Mouse (Mus musculus) kidney, adult 2 months (tissue): Measurements from ENCODE around the gene Rrp1. TPM values are rescaled to one million over a fixed set of nuclear protein-coding genes. Genes with fewer than 3 reads are reported as not detected.
"Not testable (repeated sequence)": the region's sequence is repeated elsewhere in the genome, so short reads cannot be mapped to it uniquely, and the experiment has no call there.

Experiments
- DNase-seq: peaks from one replicate; pipeline ENCODE4 v3.0.0; 2021
- H3K27ac ChIP-seq: fragments of 200-500 bp; 2 replicates; pipeline ENCODE4 v1.5.1; 2012; ENCODE audit warnings: low read depth, low read length, control low read depth, inconsistent platforms; ENCODE audit not compliant: insufficient read depth
- H3K27me3 ChIP-seq: fragments of 200-500 bp; replicated peaks from 2 replicates; pipeline ENCODE4 v1.6.1; 2012; ENCODE audit warnings: mild to moderate bottlenecking, moderate library complexity, low read length, inconsistent platforms; ENCODE audit not compliant: control insufficient read depth, insufficient read depth
- H3K36me3 ChIP-seq: fragments of 200-500 bp; 2 replicates; pipeline ENCODE4 v1.6.1; 2012; ENCODE audit warnings: mild to moderate bottlenecking, moderate library complexity, low read length, inconsistent platforms; ENCODE audit not compliant: control insufficient read depth, insufficient read depth
- H3K4me1 ChIP-seq: fragments of 200-500 bp; 2 replicates; pipeline ENCODE4 v1.6.1; 2011; ENCODE audit warnings: low read length; ENCODE audit not compliant: control insufficient read depth, insufficient read depth
- H3K4me3 ChIP-seq: fragments of 200-500 bp; 2 replicates; pipeline ENCODE4 v1.5.1; 2011; ENCODE audit warnings: mild to moderate bottlenecking, low read depth, low read length, control low read depth; ENCODE audit not compliant: insufficient read depth
- CTCF ChIP-seq: fragments of 200-500 bp; conservative IDR thresholded peaks from 2 replicates; pipeline ENCODE4 v1.5.1; 2011; ENCODE audit warnings: low read depth, mild to moderate bottlenecking, control low read depth, low read length, moderate library complexity, mixed read lengths; ENCODE audit not compliant: insufficient read depth, insufficient read length
- POLR2A ChIP-seq: fragments of 200-500 bp; IDR thresholded peaks from one replicate; pipeline ENCODE4 v1.6.1; 2011; ENCODE audit warnings: low read depth, low read length, control low read depth
- WGBS: fragments of 180-500 bp; shearing (Covaris S2); methylation state at CpG from one replicate; pipeline ENCODE4 v1.1.7; 2018; 5-methylcytosine and 5-hydroxymethylcytosine counted together
- polyA plus RNA-seq: library from polyadenylated mRNA; depleted of rRNA; stranded (reverse); fragments of >200 nt; gene quantifications from 2 replicates; pipeline ENCODE4 v1.2.3, GENCODE M21; 2012

Rrp1 gene
- polyA plus RNA-seq, 1 experiment, result 80.3 TPM

DNA sequence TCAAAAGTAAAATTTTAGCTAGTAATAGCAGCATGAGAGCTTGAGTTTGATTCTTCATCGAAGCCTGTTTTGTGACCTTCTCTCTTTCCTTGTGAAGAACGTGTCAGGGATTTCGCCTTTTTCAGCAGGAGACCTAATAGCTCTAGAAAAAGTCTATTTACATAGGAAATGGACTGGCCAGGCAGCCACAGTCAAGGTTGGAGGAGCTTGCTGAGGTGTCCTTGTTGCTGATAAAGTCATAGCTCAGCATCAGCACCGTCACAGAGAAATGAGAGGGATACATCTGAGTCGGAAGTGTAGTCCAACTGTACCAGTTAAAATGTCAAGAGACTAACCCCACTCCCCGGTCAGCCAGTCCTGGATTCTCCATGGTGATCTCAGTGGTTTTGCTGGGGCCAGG, 47.3 kb downstream of the Rrp1 start:
- Histone ChIP-seq H3K4me1 (peaks cover 4% of the 10 kb centered on the region; the same call in 1 of the 2 replicates), H3K4me3 (no peak overlapping the region), H3K36me3 (no peaks in the 10 kb centered on the region), H3K27ac (no peak overlapping the region), H3K27me3 (no peaks in the 10 kb centered on the region)
- TF ChIP-seq CTCF (no peak), POLR2A (no peak)
- no peak for DNase-seq
- WGBS, result 82% methylated on average over 6 of the region's 6 CpGs

DNA sequence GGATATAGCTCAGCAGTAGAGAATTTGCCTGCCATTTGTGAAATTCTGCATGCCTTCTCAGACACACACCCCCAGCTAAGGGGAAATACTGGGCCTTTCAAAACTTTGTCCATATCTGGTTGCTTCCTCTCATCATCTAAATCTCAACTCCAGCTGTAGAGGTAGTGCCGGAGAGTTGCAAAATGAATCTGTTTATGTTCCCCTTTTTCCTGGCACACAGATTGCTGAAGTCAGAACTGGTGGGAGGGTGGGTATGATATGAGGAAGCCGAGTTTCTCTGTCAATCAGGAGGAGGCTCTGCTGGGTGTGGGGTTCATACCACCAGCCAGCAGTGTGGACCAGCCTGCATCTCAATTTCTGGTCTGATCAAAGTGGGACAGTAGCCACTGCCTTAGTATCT, 48.7 kb downstream of the Rrp1 start:
- DNase-seq, result no peak
- no peaks in the 10 kb centered on the region for H3K36me3 ChIP-seq
- peaks cover 4% of the 10 kb centered on the region; the same call in 1 of the 2 replicates for H3K4me1 ChIP-seq
- no peaks in the 10 kb centered on the region for H3K27me3 ChIP-seq
- H3K4me3 ChIP-seq, result no peak overlapping the region
- H3K27ac ChIP-seq, result no peak overlapping the region
- no peak for TF ChIP-seq CTCF
- TF ChIP-seq POLR2A, result no peak
- WGBS, result 76% methylated on average over 2 of the region's 2 CpGs

DNA sequence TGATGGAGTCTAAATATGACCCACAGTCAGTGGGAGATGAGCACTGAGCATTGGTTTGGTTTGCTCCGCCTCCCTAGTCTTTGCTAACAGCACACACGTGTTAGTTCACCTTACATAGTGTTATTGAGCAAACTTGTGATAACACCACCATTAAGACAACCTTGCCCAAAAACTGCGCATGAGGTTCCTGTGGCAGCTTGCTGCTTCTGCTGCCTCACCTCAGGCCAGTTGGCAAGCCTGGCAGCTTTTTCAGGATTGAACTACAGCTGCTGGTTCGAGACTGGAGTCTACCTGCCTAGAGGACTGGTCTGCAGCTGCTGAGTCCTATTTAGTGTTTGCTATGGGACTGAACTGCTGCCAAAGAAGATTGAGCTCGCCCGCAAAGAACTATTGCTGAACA, 49.5 kb downstream of the Rrp1 start:
- H3K4me3 ChIP-seq, result no peak overlapping the region
- TF ChIP-seq POLR2A (no peak), CTCF (no peak)

DNA sequence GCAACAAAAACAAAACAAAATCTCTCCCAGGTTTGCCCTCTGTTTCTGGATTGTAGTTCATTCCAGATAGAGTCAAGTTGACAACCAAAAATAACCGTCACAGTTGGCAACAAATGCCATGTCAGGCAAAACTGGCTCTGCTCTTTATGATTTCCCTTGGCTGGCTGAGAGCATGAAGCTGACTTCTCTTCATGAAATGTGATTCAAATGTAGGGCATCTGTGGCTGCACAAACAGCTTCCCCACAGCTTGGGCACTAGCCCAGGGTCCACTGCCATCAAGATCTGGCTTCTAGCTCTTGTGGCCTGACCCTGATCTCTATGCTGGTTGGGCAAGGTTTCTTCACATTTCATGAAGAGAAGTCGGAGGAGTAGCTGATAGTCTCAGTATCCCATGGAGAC, 50.9 kb downstream of the Rrp1 start:
- 75% methylated on average over 2 of the region's 2 CpGs for WGBS
- Histone ChIP-seq H3K4me1 (peaks cover 4% of the 10 kb centered on the region; the same call in 1 of the 2 replicates), H3K4me3 (no peak overlapping the region), H3K36me3 (no peaks in the 10 kb centered on the region), H3K27me3 (no peaks in the 10 kb centered on the region), H3K27ac (no peak overlapping the region)
- TF ChIP-seq POLR2A, result no peak
- TF ChIP-seq CTCF, result no peak
- DNase-seq, result no peak

More for the DNA sequence above, 49.5 kb downstream of the Rrp1 start:
- H3K27ac ChIP-seq, result no peak overlapping the region
- no peaks in the 10 kb centered on the region for H3K27me3 ChIP-seq
- no peak for DNase-seq
- no peaks in the 10 kb centered on the region for H3K36me3 ChIP-seq
- 87% methylated on average over 6 of the region's 6 CpGs for WGBS
- H3K4me1 ChIP-seq, result peaks cover 4% of the 10 kb centered on the region; the same call in 1 of the 2 replicates

DNA sequence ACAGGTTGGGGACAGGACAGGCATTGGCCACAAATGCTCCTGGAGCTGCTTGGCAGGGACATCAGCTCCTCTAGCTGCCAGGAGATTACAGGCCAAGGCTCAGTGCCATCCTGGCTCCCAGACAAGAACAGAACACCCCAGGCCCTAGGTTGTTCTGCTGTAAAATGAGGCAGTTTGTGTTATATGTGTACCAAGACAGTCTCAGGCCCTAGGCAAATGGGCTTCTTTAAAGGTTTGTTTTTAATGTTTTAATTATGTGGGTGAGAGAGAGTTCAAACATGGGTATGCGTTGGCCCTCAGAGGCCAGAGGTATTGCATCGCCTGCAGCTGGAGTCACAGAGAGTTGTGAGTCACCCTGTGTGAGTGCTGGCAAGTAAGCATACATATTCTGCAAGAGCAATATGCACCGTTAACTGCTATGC, 52.5 kb downstream of the Rrp1 start:
- no peak overlapping the region for H3K4me3 ChIP-seq
- H3K4me1 ChIP-seq, result peaks cover 9% of the 10 kb centered on the region; the same call in 1 of the 2 replicates
- no peaks in the 10 kb centered on the region for H3K27me3 ChIP-seq
- no peak overlapping the region for H3K27ac ChIP-seq
- WGBS, result 45% methylated on average over 3 of the region's 3 CpGs
- DNase-seq, result peak; percentile 55
- TF ChIP-seq POLR2A, result no peak
- no peak for TF ChIP-seq CTCF
- no peaks in the 10 kb centered on the region for H3K36me3 ChIP-seq

DNA sequence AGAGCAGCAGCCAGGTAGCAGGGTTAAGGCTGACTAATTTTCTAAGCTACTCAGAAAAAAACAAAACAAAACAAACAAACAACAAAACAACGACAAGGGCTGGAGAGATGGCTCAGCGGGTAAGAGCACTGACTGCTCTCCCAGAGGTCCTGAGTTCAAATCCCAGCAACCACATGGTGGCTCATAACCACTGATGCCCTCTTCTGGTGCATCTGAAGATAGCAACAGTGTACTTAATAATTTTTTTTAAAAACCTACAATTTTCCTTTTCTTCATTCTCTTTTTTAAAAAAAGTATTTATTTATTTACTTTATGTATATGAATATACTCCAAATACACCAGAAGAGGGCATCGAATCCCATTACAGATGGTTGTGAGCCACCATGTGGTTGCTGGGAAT, 53.8 kb downstream of the Rrp1 start:
- not testable (repeated sequence) for H3K27ac ChIP-seq, H3K4me3 ChIP-seq, H3K36me3 ChIP-seq, H3K4me1 ChIP-seq, H3K27me3 ChIP-seq, DNase-seq
- WGBS, result 83% methylated on average over 3 of the region's 3 CpGs

DNA sequence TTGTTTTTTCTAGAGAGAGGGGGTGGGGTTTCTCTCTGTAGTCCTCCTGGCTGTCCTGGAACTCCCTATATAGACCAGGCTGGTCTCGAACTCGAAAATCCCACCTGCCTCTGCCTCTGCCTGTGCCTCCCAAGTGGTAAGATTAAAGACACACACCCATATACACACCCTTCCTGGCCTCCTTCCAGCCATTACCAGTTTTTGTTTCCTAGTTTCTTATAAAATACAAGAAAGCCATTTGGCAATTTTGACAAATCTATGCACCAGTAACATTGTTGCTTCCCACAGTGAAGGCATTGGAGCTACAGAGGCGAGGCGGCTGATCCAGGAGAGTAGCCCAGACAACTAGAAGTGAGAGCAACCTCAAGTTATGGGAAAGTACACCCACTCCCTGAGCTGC, 54.6 kb downstream of the Rrp1 start:
- H3K4me3 ChIP-seq, result no peak overlapping the region
- peaks cover 10% of the 10 kb centered on the region; the same call in 1 of the 2 replicates for H3K4me1 ChIP-seq
- no peaks in the 10 kb centered on the region for H3K36me3 ChIP-seq
- H3K27me3 ChIP-seq, result no peaks in the 10 kb centered on the region
- H3K27ac ChIP-seq, result no peak overlapping the region
- no peak for DNase-seq
- 81% methylated on average over 4 of the region's 4 CpGs for WGBS
- no peak for TF ChIP-seq CTCF
- TF ChIP-seq POLR2A, result no peak

DNA sequence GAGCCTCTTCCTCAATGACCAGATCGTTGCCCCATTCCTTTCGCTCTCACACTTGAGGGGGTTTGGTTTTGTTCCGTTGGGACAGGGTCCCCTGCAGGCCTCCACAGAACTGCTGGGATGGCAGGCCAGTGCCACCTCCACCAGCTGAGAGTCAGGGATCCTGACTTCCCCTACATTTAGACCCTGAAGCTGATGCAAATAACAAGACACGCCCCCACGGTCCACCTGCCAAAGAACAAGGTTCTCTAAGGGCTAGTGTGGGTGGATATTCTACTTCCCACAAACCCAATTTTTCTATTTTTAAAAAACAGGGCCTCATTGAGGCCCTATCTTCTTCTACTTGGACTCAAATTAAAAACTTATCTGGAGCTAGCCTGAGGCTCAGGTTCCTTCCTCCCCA, 55.1 kb downstream of the Rrp1 start:
- peaks cover 12% of the 10 kb centered on the region; the same call in 1 of the 2 replicates for H3K4me1 ChIP-seq
- no peak for TF ChIP-seq POLR2A
- no peaks in the 10 kb centered on the region for H3K27me3 ChIP-seq
- H3K4me3 ChIP-seq, result no peak overlapping the region
- H3K27ac ChIP-seq, result no peak overlapping the region
- no peak for DNase-seq
- WGBS, result 76% methylated on average over 5 of the region's 5 CpGs
- no peaks in the 10 kb centered on the region for H3K36me3 ChIP-seq
